Mouse (Mus musculus) C2C12 (cell line): ENCODE data around the gene Prph.

Experiments
- CEBPB ChIP-seq: IDR thresholded peaks from one replicate; pipeline ENCODE4 v1.6.1; 2011; ENCODE audit warnings: low read depth, mild to moderate bottlenecking, control low read depth, moderate library complexity
- CTCF ChIP-seq: IDR thresholded peaks from one replicate; pipeline ENCODE4 v1.5.1; 2011; ENCODE audit not compliant: control insufficient read depth, insufficient read depth, insufficient read length
- FOSL1 ChIP-seq: IDR thresholded peaks from one replicate; pipeline ENCODE4 v1.8.0; 2011; ENCODE audit warnings: mild to moderate bottlenecking, low read length; ENCODE audit not compliant: poor library complexity, insufficient read depth, severe bottlenecking
- MAX ChIP-seq: IDR thresholded peaks from one replicate; pipeline ENCODE4 v1.6.1; 2011; ENCODE audit warnings: mild to moderate bottlenecking, control low read depth
- MYOG ChIP-seq: IDR thresholded peaks from one replicate; pipeline ENCODE4 v1.6.1; 2011; ENCODE audit not compliant: control insufficient read depth, insufficient read length; ENCODE audit errors: extremely low read depth
- USF1 ChIP-seq: IDR thresholded peaks from one replicate; pipeline ENCODE4 v1.6.1; 2011; ENCODE audit warnings: low read depth, mild to moderate bottlenecking, control low read depth, moderate library complexity

GRCm38 (mm10) chr15:99036249-99036905, 18.6 kb upstream of the Prph start:
- TF ChIP-seq CTCF (no peak), USF1 (no peak), FOSL1 (no peak), MYOG (no peak), MAX (no peak), CEBPB (no peak)
